Mouse (Mus musculus): ENCODE measurements at regions not wholly inside any gene's neighbourhood (a gene's known extent, or its start where the extent isn't known, plus 50 kb on each side); places are given as distances from the start of the nearest gene placed in this dataset.

DNA sequence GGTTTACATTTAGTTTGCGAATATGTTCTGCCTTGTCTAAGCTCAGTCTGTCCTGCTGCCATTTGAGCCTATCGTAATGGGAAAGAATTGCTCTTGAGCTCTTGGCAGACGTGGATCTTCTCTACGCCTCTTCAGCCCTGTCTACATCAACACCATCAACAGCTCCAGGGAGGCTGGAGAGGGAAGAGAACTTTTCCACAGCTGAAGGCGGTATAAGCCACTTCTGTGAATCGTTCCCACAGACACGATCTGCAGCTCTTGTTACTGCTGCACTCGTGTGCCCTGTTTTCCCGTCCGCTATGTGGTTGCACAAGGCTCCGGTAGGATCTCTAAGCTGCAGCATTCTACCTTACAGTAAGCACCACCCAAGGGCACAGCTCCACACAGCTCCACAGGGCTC, 128.5 kb upstream of the Cadm1 start:
- DNase-seq: no peak

DNA sequence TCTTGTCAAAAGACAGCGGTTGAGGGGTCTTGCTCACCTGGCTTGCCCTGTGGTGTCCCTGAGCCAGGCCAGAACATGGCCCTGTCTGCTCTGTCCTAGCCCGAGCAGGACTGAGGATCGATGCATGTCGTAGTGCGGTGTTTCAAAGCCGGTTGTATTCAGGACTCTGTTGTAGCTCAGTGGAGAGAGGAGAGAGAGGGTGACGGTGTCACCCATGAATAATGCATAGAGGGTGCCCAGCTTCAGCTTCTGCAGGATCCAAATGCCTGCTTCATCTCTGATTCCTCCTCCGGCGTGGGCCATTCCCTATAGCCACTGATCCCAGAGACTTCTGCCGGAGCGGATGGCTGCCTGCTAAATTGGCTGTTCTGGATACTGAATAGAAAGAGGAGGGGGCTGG, 126.7 kb upstream of the Cadm1 start:
- DNase-seq: no peak

DNA sequence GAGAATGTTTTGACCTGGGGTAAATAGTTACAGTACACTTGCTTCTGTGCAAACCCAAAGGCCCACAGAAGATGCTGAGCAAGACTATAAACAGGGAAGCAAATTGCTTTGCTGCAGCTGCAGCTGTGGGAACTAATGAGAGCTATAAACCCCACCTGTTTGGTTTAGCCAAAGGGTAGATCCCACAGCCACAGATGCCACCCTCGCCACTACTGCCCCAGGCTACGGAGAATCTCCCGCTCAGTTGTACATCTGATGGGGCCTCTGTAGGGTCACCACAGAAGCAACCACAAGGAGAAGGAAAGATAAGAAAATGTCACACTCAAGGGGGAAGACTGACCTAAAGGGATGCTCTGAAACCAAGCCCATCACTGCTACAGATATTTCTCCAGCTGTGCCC, 125.2 kb upstream of the Cadm1 start:
- no peak for DNase-seq

DNA sequence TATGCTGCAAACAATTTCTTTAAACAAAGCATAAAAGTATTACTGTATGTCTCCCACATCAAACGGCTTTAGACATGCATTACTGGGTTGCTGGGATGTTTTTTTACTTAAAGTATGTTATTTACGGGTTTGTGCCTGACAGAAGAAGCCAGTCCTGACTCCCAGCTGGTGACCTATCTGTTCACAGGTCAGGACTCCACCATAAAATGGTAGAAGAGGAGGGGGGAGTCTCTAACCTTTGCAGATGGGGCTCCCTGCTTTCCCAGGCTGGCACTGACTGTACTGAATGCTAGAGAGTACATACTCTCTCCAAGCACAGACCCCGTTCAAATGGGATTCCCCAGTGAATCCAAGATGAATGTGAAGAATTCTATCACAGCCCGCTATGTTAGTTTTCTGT, 124.4 kb upstream of the Cadm1 start:
- no peak for DNase-seq

DNA sequence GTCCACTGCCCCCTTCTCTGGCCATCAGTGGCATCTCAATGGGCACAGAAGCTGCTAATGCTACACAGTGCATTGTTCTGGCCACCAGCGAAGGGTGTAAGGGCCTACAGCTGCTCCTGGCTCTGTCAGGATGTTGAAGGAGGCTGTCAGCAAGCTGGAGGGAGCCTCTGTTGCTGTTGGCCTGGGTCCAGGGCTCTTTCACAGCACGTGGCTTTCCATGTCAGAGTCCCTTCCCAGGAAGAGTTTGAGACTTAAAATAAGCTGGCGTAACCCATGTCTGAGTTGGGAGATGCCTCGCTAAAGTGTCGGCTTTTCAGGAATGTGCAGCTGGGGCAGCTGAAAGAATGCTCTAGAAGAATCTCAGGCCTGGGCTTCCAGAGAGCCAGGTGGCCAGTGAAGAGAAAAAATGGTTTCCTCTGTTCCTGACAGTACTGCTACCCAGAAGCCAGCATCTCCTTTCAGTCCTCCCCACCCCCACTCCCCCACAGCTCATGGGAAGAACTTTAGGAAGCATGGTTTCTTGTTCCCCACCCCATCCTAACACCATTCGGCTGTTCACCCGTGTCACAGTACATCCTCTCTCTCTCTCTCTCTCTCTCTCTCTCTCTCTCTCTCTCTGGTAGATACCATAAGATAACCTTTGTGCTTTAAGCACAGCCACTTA, 122.8 kb upstream of the Cadm1 start:
- no peak for DNase-seq

DNA sequence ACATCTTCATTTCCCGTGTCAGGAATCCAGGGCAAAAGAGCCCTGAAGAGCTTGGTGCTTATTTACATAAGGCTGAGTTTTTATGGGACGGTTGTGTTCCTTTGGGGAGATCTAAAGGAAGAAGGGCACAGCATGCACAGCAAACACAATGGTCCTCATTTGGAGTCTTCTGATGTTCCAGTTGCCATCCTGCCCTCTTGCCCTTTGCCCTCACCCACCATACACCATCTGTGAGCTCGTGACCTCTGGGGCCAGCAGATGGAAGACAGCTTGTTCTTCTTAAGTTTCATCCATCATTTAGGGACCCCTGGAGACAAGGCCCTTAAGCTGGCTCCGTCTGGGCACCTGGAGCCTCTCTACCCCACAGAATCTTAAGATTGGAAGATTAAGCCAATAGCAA, 121.9 kb upstream of the Cadm1 start:
- no peak for DNase-seq

DNA sequence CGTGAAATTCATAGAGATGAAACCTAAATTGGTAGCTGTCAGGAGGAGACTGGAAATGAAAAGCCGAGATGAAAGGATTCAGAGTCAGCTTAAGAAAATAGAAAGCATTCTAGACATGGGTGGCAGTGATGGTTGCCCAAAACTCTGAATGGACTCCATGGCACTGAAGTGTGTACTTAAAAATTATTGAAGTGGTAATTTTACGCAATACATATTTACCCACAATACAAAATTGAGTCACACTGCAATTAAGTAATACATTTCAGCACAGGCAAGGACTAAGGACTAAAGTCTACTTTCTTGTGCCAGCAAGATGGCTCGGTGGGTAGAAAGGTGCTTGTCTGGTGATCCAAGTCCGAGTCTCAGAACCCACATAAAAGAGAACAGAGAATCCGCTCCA, 120.4 kb upstream of the Cadm1 start:
- no peak for DNase-seq

DNA sequence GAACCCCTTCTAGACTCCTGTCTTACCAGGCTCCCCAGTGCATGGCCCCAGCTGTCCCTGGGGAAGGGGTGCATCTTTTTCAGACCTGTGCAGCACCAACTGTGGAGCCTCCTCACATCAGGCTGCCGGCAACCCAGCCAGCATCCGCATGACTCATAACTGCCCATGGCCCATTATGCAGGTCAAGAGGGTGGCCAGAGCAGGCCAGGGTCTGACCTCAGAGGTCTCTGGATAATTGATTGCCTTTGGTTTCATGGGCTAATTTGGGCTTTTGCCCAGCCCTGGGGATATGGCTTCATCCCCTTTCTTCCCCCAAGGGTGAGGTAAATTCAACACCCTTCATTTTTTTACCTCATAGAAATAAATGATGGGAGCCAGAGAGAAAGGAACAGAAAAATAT, 117.2 kb upstream of the Cadm1 start:
- no peak for DNase-seq

DNA sequence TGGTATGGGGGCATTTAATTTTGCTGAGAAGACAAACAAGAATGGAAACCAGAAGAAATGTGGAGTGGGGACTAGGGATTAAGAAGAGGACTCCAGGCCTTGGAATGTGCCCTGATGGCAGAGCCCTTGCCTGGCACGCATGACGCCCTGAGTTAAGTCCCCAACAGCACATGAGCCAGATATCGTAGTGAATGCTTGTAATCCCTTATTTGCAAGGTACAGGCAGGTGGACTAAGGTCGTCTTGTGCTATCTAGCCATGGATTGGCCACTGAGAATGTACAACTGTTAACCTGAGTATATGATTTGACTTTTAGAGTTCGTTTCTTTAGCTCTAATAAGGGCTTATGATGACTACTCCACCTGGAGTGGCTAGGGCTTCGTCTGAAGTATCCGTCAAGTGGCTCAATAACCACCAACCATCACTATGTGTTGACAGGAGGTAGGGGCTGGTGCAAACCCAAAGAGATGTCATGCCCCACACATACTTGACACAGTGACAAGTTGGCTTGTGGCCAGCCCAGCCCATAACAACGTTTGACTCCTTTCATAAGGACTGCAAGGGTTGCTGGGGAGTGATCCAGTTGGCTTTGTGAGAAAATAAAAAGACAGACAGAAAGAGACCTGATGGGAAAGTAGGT, 115.5 kb upstream of the Cadm1 start:
- no peak for DNase-seq

DNA sequence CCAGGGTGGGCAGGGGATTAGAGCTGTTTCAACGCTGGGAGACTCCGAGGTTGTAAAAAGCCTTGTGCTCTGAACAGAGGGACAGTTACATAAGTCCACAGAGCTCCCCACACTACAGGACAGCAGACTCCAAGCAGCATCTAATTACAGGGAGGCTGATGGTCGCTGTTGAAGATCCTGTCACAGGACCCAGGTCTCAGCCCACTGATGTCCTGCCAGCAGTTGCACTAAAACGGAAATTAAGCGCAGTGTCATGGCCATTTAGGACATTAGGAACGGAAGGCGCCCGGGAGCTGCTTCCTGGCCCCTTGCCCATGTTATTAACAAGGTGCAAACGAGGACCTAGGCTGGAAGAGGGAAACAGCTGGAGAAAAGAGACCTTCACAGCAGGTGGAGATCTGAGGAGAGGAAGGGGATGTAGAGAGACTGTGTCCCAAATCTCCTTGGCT, 107.8 kb upstream of the Cadm1 start:
- no peak for DNase-seq

DNA sequence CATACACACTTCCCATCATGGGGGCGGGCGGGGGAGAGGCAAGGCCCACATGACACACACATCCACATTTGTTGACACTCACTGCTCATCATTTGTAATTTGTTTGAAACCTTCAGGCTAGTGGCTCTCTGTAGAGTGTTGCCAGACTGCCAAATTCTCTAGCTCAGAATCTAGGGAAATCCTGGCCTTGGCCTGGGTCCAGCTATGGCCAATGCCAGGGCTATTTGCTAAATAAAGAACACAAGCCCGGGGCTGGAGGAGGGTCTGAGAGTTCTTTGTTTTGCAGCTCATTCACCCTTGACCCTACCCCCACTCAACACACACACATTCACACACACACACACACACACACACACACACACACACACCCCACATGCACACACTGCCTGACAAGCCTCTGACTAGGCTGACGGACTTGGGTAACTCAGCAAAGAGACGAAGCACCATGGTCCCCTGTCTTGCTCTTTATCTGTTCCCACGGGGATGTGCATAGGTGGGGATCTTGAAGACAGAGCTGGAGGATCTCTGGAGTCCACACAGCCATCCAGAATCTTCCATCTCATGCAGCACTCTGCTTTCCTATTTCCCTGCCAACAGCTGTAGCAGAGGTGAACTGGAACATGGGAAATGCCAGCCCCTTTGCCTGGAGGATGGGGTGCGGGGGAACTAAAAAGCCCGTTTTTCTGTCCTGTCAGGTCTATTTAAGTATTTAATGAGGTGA, 107.1 kb upstream of the Cadm1 start:
- no peak for DNase-seq

DNA sequence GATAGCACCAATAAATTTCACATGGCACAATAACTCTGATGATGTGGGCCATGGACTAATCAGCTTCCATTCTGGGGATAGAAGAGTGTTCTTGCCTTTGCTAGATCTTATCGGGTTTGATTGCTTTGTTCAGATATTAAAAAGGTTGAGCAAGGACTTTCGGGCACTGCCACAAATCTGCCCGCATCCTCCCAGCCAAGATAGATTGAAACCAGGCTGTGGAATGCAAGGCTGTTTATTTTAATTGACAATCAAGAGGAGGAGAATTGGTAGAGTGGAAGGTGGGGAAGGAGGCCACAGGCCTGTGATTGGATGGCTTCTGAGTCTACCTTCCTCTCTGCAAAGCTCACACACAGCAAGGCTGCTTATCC, 106.5 kb upstream of the Cadm1 start:
- DNase-seq: no peak

DNA sequence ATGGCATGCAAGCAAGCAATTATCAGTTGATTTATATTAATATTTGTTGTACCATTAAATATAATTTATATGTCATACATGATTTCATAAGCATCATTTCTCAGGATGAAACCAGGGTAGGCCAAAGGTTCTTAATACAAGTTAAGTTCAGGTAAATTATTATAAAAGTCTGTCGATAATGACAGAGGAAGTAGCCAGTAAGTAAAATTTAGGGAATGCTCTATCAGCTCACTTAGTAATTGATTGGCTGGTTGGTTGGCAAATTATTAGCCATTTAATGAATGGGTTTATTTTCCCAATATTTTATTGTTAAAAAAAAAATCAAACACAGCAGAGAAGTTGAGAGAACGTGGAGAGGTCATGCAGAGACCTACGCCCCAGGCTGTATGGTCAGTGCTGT, 105.8 kb upstream of the Cadm1 start:
- no peak for DNase-seq

DNA sequence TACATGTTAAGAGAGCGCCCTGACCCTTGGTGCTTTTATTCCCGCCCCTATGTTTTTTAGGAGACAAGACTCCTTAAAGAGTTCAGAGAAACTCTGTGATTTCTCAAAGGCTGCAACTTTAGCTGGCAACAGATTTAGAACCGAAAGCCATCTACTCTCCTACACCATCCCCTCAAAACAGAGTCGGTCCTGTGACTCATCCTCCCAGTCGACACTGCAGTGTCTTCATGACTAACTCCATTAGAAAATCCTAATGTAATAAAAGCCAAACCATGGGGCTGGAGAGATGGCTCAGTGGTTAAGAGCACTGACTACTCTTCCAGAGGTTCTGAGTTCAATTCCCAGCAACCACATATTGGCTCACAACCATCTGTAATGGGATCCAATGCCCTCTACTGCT, 103.3 kb upstream of the Cadm1 start:
- DNase-seq: no peak

DNA sequence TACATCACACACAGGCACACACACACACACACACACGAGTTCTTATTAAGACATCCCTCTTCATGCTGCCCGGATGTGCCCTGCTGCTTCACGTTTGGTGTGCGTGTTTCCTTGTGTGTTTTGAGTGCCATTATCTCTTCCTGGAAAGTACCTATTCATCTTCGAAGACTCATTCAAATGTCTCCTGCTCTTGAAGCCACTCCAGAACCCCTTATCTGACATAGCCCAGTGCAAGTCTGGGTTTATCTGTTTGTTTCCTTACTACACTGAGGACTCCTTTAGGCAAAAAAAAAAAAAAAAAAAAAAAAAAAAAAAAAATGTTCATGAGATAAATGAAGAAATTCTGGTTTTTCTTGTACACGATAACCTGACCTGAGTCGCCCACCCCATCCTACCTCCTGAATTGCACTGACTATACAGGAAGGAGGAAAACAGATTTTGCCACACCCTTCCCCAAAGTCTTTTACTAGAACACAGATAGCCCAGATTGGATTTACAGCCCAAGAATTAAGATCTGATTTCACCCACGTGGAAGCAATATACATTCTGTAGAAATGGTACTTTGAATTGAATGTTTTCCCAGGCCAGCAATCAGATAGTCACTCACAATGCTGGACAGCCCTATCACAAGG, 101.1 kb upstream of the Cadm1 start:
- DNase-seq: no peak

DNA sequence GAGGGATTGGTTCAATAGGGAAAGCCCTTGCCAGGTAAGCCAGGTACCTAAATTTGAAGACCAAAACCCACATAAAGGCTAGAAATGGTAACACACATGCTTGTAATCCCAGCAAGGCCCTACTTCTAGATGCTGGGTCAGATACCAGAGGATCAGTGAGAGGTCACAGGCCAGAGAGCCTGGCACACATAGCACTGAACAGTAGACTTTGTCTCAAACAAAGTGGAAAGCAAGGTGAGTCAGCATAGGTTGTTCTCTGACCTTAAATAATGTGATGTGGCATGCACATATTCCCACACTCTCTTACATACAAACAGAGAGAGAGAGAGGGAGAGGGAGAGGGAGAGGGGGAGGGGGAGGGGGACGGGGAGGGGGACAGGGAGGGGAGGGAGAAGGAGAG, 100.3 kb upstream of the Cadm1 start:
- no peak for DNase-seq

DNA sequence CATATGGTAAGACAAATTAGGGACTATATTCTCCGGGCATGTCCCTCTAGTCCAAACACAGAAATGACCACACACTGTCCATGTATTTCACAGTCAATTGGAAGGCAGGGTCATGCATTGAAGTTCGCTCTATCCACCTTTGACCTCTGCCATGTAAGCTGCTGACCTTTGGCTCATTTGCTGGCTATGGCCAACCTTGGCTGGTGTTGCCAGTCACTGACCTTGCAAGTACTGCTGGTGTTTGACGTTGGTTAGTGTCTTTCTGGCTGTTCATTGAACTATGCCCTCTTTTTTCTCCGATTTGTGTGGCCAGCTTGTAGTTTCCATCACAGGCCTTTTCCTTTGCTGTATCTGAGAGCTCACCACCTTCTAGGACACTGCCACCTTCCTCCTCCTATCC, 97.3 kb upstream of the Cadm1 start:
- no peak for DNase-seq

DNA sequence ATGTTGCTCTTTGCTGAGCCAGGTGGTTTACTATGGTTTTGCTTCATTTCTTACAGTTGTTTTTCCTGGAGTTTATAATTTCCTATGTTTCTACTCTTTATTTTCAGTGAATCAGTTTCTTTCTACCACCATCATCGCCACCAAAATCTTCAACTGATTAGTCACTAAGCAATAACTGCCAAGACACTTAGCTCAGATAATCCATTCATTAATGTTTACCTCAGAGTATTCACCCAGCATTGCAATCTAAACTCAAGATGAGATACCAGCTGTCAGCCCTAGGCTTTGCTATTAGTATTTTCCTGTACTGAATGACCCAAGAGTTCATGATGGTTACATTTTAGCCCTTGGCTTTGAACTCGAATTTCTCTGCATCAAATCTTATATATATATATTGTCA, 96.8 kb upstream of the Cadm1 start:
- no peak for DNase-seq

DNA sequence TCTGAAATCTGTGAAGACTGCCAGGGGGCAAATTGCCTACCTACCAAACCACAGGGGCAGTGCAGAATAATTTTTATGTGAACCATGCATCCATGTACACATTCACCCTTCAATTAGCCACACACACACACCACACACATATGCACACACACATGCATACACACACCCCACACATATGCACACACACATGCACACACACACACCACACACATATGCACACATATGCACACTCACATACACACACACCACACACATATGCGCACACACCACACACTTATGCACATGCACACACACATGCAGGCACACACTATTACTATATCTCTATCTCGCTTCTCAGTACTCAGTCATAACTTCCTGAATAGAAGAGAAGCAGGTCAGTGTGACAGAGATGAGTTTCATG, 95.9 kb upstream of the Cadm1 start:
- DNase-seq: no peak

DNA sequence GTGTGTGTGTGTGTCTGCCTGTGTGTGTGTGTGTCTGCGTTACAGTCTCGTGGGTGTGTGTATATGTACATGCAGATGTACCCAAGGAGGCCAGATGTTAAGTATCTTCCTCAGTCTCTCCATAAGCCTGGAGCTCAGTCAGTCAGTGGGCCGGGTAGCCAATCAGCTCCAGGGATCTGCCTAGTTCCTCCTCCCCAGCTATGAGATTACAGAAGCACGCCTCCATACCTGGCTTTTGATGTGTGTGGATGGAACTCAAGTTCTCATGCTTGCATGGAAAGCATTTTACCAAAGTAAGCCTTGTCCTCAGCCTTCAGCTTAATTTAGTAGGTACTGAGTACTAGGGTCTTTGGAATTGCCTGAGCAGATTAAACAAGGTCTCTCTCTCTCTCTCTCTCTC, 91.0 kb upstream of the Cadm1 start:
- DNase-seq: no peak

DNA sequence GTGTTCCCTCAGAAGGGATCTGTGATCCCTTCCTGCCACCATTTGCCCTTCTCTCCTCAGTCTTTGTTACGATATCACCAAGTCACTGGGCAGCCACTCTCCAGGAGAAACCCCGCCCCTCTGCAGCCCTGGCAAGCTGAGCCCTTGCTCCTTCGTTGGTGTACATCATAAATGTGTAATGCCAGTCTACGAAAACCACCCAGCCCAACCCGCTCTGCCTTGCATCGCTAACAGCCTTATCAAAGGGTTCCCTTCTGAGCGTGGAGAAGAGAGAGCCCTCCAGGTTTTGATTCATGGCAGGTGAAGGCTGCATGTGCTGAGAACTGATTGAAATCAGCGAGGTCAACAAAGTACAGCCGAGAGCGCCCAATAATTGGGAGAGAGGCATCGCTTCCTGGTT, 90.5 kb upstream of the Cadm1 start:
- no peak for DNase-seq

DNA sequence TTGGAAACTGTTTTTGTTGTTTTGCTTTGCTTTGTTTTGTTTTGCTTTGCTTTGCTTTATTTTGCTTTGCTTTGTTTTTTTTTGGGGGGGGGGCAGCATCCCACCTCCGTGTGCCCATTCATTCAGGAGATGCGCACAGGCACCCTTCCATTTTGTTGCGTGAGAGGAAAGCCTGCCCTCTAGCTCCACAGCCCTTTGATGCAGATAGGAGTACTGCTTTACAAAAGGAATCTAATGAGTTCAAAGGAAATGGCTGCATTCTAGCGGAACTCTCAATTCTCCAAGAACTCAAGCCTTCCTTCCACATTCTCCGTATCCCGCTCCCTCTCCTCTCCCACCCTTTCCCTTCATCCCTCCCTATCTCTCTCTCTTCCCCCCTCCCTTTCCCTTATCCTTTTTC, 89.8 kb upstream of the Cadm1 start:
- no peak for DNase-seq

DNA sequence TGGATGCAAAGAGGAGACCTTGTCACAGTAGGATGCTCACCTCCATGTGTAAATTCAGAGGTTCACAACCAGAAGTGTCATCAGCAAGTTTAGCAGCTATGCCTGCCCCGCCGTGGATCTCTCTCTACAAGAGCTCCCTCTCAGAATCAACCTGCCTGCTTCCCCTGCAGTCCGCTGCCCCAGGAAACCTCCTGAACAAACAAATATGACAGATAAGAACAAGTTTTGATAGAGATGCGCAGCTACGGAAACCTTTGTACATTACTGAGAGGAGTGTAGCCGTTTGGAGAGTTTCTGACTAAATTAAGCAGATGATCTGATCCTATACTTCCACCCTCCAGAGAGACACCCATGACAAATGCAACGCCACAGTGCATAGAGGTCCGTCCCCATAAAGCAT, 88.8 kb upstream of the Cadm1 start:
- no peak for DNase-seq

DNA sequence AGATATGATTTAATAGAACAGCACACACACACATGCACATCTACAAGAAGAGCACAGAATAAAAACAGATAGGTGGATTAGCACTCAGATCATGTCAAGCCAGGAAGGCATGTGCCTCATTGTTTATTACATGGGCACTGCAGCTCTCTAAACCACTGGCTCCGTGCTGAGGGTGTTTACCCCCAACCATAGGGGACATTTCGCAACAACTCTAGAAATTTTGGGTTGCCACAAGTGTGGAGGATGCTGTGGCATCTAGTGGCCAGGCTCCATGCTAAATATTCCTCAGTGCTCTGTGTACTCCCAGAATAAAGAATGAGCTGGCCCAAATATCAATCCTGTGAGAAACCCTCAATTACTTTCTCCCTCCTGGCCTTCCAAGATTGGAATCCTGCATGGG, 85.8 kb upstream of the Cadm1 start:
- DNase-seq: no peak
